Mouse (Mus musculus) liver, embryonic 15.5 days (tissue): ENCODE results near the gene Cntfr. TPM values are rescaled to one million over a fixed set of nuclear protein-coding genes. Genes with fewer than 3 reads are reported as not detected.

ENCODE experiments used
- ATAC-seq: fragments of 200-750 bp; cut with Nextera tagmentation; 2 replicates; pipeline ENCODE4 v1.8.0; 2017; ENCODE audit warnings: moderate number of reproducible peaks, mild to moderate bottlenecking, moderate library complexity; ENCODE audit not compliant: insufficient read depth
- H3K27ac ChIP-seq: fragments of 300-500 bp; sonication (generic); replicated peaks from 2 replicates; pipeline ENCODE4 v1.5.1; 2015; ENCODE audit warnings: mild to moderate bottlenecking, inconsistent platforms
- H3K27me3 ChIP-seq: fragments of 300-500 bp; sonication (generic); 2 replicates; pipeline ENCODE4 v1.6.1; 2015; ENCODE audit warnings: mild to moderate bottlenecking, inconsistent platforms
- H3K36me3 ChIP-seq: fragments of 300-500 bp; sonication (generic); replicated peaks from 2 replicates; pipeline ENCODE4 v1.6.1; 2015; ENCODE audit warnings: moderate library complexity, mild to moderate bottlenecking, inconsistent platforms
- H3K4me1 ChIP-seq: fragments of 300-500 bp; sonication (generic); replicated peaks from 2 replicates; pipeline ENCODE4 v1.6.1; 2015; ENCODE audit warnings: inconsistent platforms
- H3K4me2 ChIP-seq: fragments of 300-500 bp; sonication (generic); 2 replicates; pipeline ENCODE4 v1.6.1; 2015; ENCODE audit warnings: moderate library complexity, mild to moderate bottlenecking, inconsistent platforms
- H3K4me3 ChIP-seq: fragments of 300-500 bp; sonication (generic); replicated peaks from 2 replicates; pipeline ENCODE4 v1.5.1; 2015; ENCODE audit warnings: mild to moderate bottlenecking, inconsistent platforms
- H3K9ac ChIP-seq: fragments of 300-500 bp; sonication (generic); 2 replicates; pipeline ENCODE4 v1.6.1; 2015; ENCODE audit warnings: moderate library complexity, mild to moderate bottlenecking, inconsistent platforms
- H3K9me3 ChIP-seq: fragments of 300-500 bp; sonication (generic); replicated peaks from 2 replicates; pipeline ENCODE4 v1.6.1; 2016; ENCODE audit warnings: inconsistent platforms
- WGBS: fragments of 180-500 bp; shearing (Covaris S2); methylation state at CpG from one replicate; pipeline ENCODE4 v1.1.7; 2015; ENCODE audit warnings: mixed read lengths; ENCODE audit not compliant: insufficient replicate concordance; 5-methylcytosine and 5-hydroxymethylcytosine counted together
- polyA plus RNA-seq: library from polyadenylated mRNA; unstranded; fragments of >200 nt; fragmentation: Nextera tagmentation; extraction: Ambion mirVana; gene quantifications from 2 replicates; pipeline ENCODE4 v1.2.1, GENCODE M21; 2015

Cntfr gene
- polyA plus RNA-seq, 1 experiment from 2014 or later, result 0.31 TPM

GRCm38 (mm10) chr4:41726826-41727621 lies 30.1 kb upstream of the Cntfr start:
- 14% methylated on average over 20 of the region's 20 CpGs for WGBS
- no peak for ATAC-seq
- peaks cover 85% of the 10 kb centered on the region for H3K27me3 ChIP-seq

DNA sequence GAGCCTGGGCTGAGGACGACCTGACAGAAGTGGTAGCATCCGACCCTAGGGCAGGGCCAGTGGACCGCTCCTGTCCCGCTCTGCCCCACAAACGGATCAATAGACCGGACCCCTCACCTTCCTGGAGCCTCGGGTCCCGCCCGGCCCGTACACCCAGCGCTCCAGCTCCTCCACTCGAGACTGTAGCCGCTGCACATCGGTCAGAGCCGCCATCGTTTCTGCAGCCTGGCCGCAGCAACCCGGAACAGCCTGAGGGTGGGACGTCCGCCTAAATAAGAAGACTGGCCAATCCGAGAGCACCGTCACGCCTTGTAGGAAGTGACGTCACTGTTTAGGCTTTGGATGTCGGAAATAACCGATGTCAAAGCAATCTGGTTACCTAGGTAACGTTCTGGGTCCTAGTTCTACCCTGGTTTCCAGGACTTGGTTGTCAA lies 26.0 kb upstream of the Cntfr start, which contains the start of gene Dctn3:
Gene Dctn3, minus strand, starts transcription at position 253 of the 434 bp plus-strand sequence.
- Histone ChIP-seq H3K4me2 (peak within 1 kb of the TSS; percentile 79), H3K27me3 (peaks cover 47% of the 10 kb centered on the region), H3K4me1 (peaks cover 24% of the 10 kb centered on the region), H3K4me3 (peak within 1 kb of the TSS; percentile 90), H3K36me3 (peaks cover 22% of the 10 kb centered on the region), H3K27ac (0 out of 2 replicates have a peak within 1 kb of the TSS, but pooled peaks have one; percentile 49), H3K9ac (peak within 1 kb of the TSS; percentile 84), H3K9me3 (no peaks in the 10 kb centered on the region)
- peak; percentile 90 for ATAC-seq
- under 1% methylated on average over 27 of the region's 27 CpGs for WGBS

More at GRCm38 (mm10) chr4:41726826-41727621, 30.1 kb upstream of the Cntfr start:
- Histone ChIP-seq H3K9me3 (no peaks in the 10 kb centered on the region), H3K4me2 (no peak overlapping the region), H3K27ac (no peak overlapping the region), H3K4me3 (no peak overlapping the region), H3K4me1 (peaks cover 26% of the 10 kb centered on the region), H3K9ac (no peak overlapping the region), H3K36me3 (no peaks in the 10 kb centered on the region)

DNA sequence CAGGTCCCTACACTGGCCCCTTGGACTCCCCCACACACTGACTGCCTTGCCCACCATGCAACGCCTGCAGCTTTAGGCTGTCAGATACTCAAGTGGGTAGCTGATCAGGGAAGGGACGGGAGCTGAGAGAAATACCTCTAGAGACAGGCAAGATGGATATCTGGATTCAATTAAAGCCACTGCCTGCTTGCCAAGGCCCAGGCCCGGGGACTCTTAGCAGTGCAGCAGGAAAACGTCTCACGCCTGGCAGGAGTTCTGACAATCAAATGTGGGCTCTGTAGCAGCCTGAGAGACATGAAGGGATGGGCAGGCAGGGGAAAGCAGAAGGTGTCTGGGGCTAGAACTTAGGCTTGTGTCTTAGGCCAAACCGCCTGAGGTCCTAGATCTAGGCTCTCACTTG lies 19.9 kb upstream of the Cntfr start:
- H3K9ac ChIP-seq, result no peak overlapping the region
- H3K9me3 ChIP-seq, result no peaks in the 10 kb centered on the region
- H3K4me3 ChIP-seq, result no peak overlapping the region
- ATAC-seq, result no peak
- no peaks in the 10 kb centered on the region for H3K27me3 ChIP-seq
- peaks cover 27% of the 10 kb centered on the region for H3K4me1 ChIP-seq
- H3K4me2 ChIP-seq, result no peak overlapping the region
- WGBS, result 73% methylated on average over 6 of the region's 6 CpGs
- H3K27ac ChIP-seq, result no peak overlapping the region
- H3K36me3 ChIP-seq, result peaks cover 37% of the 10 kb centered on the region

- H3K36me3 ChIP-seq, result peaks cover 38% of the 10 kb centered on the region
- H3K27ac ChIP-seq, result no peak overlapping the region
- no peak for ATAC-seq
- H3K4me1 ChIP-seq, result peaks cover 25% of the 10 kb centered on the region
- WGBS, result 74% methylated on average over 5 of the region's 5 CpGs
- no peak overlapping the region for H3K4me3 ChIP-seq
- no peaks in the 10 kb centered on the region for H3K9me3 ChIP-seq
- H3K9ac ChIP-seq, result no peak overlapping the region
- H3K4me2 ChIP-seq, result no peak overlapping the region
- H3K27me3 ChIP-seq, result no peaks in the 10 kb centered on the region
These were observed 18.7 kb upstream of the Cntfr start for GRCm38 (mm10) chr4:41715596-41715995.

- Histone ChIP-seq H3K36me3 (peaks cover 37% of the 10 kb centered on the region), H3K9me3 (no peaks in the 10 kb centered on the region)
- 65% methylated on average over 8 of the region's 8 CpGs for WGBS
These were observed 18.2 kb upstream of the Cntfr start for GRCm38 (mm10) chr4:41715082-41715481.

DNA sequence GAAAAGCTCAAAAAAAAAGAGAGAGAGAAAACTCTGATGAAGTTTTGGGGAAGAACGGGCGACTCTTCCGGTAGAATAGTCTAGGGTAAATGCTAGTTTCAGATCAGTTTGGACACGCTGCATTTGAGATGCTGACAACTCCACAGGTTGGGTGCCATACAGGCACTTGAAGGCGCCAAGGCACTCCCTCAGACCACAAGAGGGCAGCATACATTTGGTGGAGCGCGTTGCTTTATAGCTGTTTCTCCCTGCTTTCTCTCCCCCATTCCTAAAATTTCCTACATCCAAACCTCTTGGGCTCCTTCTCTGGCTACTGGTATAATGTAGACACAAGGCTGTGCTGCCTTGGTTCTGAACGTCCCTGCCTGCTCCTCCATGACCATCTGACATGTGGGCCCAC lies 17.4 kb upstream of the Cntfr start:
- H3K9me3 ChIP-seq, result no peaks in the 10 kb centered on the region
- peaks cover 29% of the 10 kb centered on the region for H3K36me3 ChIP-seq
- H3K4me3 ChIP-seq, result peak overlapping the region; percentile 80
- WGBS, result 25% methylated on average over 8 of the region's 8 CpGs
- no peaks in the 10 kb centered on the region for H3K27me3 ChIP-seq
- H3K9ac ChIP-seq, result peak overlapping the region; percentile 86; the same call in 1 of the 2 replicates
- H3K4me2 ChIP-seq, result peak overlapping the region; percentile 85
- no peak for ATAC-seq
- H3K4me1 ChIP-seq, result peaks cover 25% of the 10 kb centered on the region
- peak overlapping the region; percentile 51; the same call in 1 of the 2 replicates for H3K27ac ChIP-seq

More at GRCm38 (mm10) chr4:41715082-41715481, 18.2 kb upstream of the Cntfr start:
- Histone ChIP-seq H3K27me3 (no peaks in the 10 kb centered on the region), H3K4me3 (no peak overlapping the region), H3K9ac (no peak overlapping the region), H3K27ac (no peak overlapping the region), H3K4me1 (peaks cover 25% of the 10 kb centered on the region), H3K4me2 (no peak overlapping the region)
- no peak for ATAC-seq

- H3K36me3 ChIP-seq, result peaks cover 21% of the 10 kb centered on the region
- under 1% methylated on average over 61 of the region's 61 CpGs for WGBS
- H3K9ac ChIP-seq, result peak within 1 kb of the TSS; percentile 86
- no peaks in the 10 kb centered on the region for H3K9me3 ChIP-seq
- H3K4me1 ChIP-seq, result peaks cover 25% of the 10 kb centered on the region
- peak within 1 kb of the TSS; percentile 85 for H3K4me2 ChIP-seq
- ATAC-seq, result peak; percentile 84
- peak within 1 kb of the TSS; percentile 64 for H3K27ac ChIP-seq
- peak within 1 kb of the TSS; percentile 80 for H3K4me3 ChIP-seq
- no peaks in the 10 kb centered on the region for H3K27me3 ChIP-seq
These were observed 16.5 kb upstream of the Cntfr start, which contains the start of gene Rpp25l for GRCm38 (mm10) chr4:41713197-41714067. Rpp25l (minus strand) TSS chr4:41713534.

DNA sequence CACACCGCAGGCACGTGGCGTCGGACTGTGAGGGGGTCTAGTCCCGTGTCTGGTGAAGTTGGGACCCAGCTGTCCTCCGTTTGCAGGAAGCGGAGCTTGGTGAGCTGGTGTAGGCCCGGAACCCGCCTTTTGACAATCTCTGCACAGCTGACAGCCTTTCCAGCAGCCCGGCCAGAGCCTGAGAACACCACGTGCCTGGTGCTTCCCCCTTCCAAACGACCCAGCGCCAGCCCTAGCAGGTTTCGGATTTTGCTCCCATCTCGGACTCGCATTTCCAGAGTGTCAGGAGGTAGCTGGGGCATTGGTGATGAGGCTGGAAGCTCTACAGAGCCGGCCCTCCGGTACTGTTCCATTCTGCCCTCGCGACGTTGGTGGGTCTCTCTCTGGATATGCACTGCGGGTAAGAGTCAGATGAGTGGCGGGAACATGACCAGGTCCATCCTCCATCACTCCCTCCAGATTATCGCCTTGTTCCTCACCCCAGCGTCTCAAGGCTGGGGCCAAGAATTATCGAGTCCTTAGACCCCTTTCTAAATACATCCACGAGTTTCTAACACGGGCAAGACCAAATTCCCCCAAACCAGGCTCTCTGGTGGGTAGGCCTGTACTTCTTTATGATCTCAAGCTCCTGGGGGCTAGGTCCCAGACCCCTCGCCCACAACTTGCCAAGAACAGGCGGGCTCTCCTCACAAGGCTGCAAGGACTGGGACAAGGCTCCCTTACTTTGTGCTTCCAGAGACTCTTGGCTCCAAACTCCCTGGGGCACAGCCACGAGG lies 15.7 kb upstream of the Cntfr start:
- 51% methylated on average over 31 of the region's 31 CpGs for WGBS
- H3K4me2 ChIP-seq, result peak overlapping the region; percentile 85
- H3K9ac ChIP-seq, result peak overlapping the region; percentile 86
- peaks cover 25% of the 10 kb centered on the region for H3K4me1 ChIP-seq
- peak overlapping the region; percentile 80 for H3K4me3 ChIP-seq
- H3K27me3 ChIP-seq, result peaks cover 7% of the 10 kb centered on the region; the same call in 1 of the 2 replicates
- H3K9me3 ChIP-seq, result no peaks in the 10 kb centered on the region
- peak overlapping the region; percentile 64 for H3K27ac ChIP-seq
- ATAC-seq, result peak; percentile 43
- peaks cover 13% of the 10 kb centered on the region for H3K36me3 ChIP-seq

GRCm38 (mm10) chr4:41711705-41712375 lies 15.0 kb upstream of the Cntfr start:
- Histone ChIP-seq H3K9ac (peak overlapping the region; percentile 86; the same call in 1 of the 2 replicates), H3K9me3 (no peaks in the 10 kb centered on the region), H3K4me3 (peak overlapping the region; percentile 80), H3K27ac (no peak overlapping the region), H3K36me3 (peaks cover 8% of the 10 kb centered on the region; the same call in 1 of the 2 replicates), H3K27me3 (peaks cover 14% of the 10 kb centered on the region; the same call in 1 of the 2 replicates), H3K4me1 (peaks cover 25% of the 10 kb centered on the region), H3K4me2 (peak overlapping the region; percentile 85)
- ATAC-seq, result no peak
- 81% methylated on average over 16 of the region's 16 CpGs for WGBS

GRCm38 (mm10) chr4:41710229-41710628 lies 13.3 kb upstream of the Cntfr start:
- Histone ChIP-seq H3K4me2 (no peak overlapping the region), H3K36me3 (peaks cover 7% of the 10 kb centered on the region; the same call in 1 of the 2 replicates), H3K9ac (no peak overlapping the region), H3K9me3 (no peaks in the 10 kb centered on the region), H3K4me1 (peaks cover 25% of the 10 kb centered on the region), H3K27ac (no peak overlapping the region), H3K4me3 (no peak overlapping the region), H3K27me3 (peaks cover 30% of the 10 kb centered on the region)
- WGBS, result 60% methylated on average over 4 of the region's 4 CpGs
- no peak for ATAC-seq
